Mouse (Mus musculus) bone marrow, adult 2 months (tissue): Measurements from ENCODE around the gene Casz1.

ENCODE experiments used
- CTCF ChIP-seq: fragments of 200-500 bp; IDR thresholded peaks from 2 replicates; pipeline ENCODE4 v1.5.1; 2011; ENCODE audit warnings: low read length, control low read depth; ENCODE audit not compliant: control insufficient read depth, insufficient read depth
- POLR2A ChIP-seq: fragments of 200-500 bp; IDR thresholded peaks from 2 replicates; pipeline ENCODE4 v1.6.1; 2011; ENCODE audit warnings: low read depth, mild to moderate bottlenecking, control low read depth, low read length, borderline replicate concordance; ENCODE audit not compliant: control insufficient read depth

GRCm38 (mm10) chr4:148804780-148805160, 541 bp downstream of the Casz1 start:
- TF ChIP-seq CTCF (no peak), POLR2A (no peak)
